Mouse (Mus musculus): ENCODE data around the gene Mettl7a2. TPM values are rescaled to one million over a fixed set of nuclear protein-coding genes. Genes with fewer than 3 reads are reported as not detected.
"Not testable (repeated sequence)": the region's sequence is repeated elsewhere in the genome, so short reads cannot be mapped to it uniquely, and the experiment has no call there.

The Mettl7a2 gene
- polyA plus RNA-seq (2015; fragmentation: Nextera tagmentation; extraction: Ambion mirVana): not detected in 2 replicates

- H3K27ac ChIP-seq (ENCODE audit: low read depth, low read length): no peak within 1 kb of the TSS
- no peaks in the 10 kb centered on the region for H3K9me3 ChIP-seq (ENCODE audit: control insufficient read depth, low read length)
- no peak within 1 kb of the TSS for H3K9ac ChIP-seq (ENCODE audit: low read depth, low read length)
- H3K27me3 ChIP-seq (replicated peaks; ENCODE audit: control insufficient read depth, insufficient read depth, low read length): no peaks in the 10 kb centered on the region
- no peak within 1 kb of the TSS for H3K4me2 ChIP-seq (ENCODE audit: low read length)
- H3K4me1 ChIP-seq (ENCODE audit: control insufficient read depth, insufficient read depth, low read depth, low read length): no peaks in the 10 kb centered on the region
- ATAC-seq: no peak
- 84% methylated on average over 10 of the region's 10 CpGs for WGBS
- H3K4me3 ChIP-seq (ENCODE audit: low read length): no peak within 1 kb of the TSS
- H3K36me3 ChIP-seq (ENCODE audit: control insufficient read depth, insufficient read depth, low read length): no peaks in the 10 kb centered on the region
Measured at GRCm38 (mm10) chr15:100352711-100353250, at the start of gene Mettl7a2, which contains the start of gene Methig1. Gene Mettl7a2 (plus strand): TSS chr15:100353200. Gene Methig1 (plus strand): TSS chr15:100353149.

DNA sequence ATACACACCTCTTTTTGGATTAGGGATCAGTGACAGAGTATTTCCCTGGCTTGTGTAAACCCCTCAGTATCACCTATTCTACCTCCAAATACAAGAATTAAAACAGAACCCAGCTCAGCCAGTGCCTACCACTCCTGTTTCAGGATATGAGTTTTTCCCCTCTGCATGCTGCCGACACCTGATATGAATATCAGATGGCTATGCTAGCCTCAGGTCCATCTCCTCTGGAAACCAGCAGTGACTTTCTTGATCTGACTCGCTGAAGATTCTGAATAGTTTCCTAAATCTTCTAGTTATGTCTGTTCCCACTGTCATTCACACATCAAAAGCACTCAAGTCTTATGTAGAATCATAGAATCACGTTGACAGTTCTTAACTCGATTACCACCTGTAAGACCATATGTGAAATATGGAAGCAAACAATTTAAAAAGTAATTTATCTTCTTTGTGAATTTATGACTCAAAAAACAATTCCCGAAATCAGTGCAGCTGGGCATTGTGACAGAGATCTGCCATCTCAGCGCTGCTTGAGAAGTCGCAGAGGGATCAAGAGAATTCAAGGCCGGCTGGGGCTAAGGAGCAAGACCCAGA, 49.5 kb upstream of the Mettl7a2 start:
- no peaks in the 10 kb centered on the region for H3K36me3 ChIP-seq (ENCODE audit: control insufficient read depth, insufficient read depth, low read length)
- H3K4me2 ChIP-seq (ENCODE audit: low read length): peak overlapping the region; percentile 74
- peak overlapping the region; percentile 57 for H3K4me3 ChIP-seq (ENCODE audit: low read length)
- H3K9ac ChIP-seq (ENCODE audit: low read depth, low read length): no peak overlapping the region
- peaks cover 2% of the 10 kb centered on the region; the same call in 1 of the 2 replicates for H3K4me1 ChIP-seq (ENCODE audit: control insufficient read depth, insufficient read depth, low read depth, low read length)
- H3K27ac ChIP-seq (ENCODE audit: low read depth, low read length): no peak overlapping the region
- H3K9me3 ChIP-seq (ENCODE audit: control insufficient read depth, low read length): no peaks in the 10 kb centered on the region
- no peak for ATAC-seq
- no peaks in the 10 kb centered on the region for H3K27me3 ChIP-seq (replicated peaks; ENCODE audit: control insufficient read depth, insufficient read depth, low read length)
- 49% methylated on average over 8 of the region's 8 CpGs for WGBS

DNA sequence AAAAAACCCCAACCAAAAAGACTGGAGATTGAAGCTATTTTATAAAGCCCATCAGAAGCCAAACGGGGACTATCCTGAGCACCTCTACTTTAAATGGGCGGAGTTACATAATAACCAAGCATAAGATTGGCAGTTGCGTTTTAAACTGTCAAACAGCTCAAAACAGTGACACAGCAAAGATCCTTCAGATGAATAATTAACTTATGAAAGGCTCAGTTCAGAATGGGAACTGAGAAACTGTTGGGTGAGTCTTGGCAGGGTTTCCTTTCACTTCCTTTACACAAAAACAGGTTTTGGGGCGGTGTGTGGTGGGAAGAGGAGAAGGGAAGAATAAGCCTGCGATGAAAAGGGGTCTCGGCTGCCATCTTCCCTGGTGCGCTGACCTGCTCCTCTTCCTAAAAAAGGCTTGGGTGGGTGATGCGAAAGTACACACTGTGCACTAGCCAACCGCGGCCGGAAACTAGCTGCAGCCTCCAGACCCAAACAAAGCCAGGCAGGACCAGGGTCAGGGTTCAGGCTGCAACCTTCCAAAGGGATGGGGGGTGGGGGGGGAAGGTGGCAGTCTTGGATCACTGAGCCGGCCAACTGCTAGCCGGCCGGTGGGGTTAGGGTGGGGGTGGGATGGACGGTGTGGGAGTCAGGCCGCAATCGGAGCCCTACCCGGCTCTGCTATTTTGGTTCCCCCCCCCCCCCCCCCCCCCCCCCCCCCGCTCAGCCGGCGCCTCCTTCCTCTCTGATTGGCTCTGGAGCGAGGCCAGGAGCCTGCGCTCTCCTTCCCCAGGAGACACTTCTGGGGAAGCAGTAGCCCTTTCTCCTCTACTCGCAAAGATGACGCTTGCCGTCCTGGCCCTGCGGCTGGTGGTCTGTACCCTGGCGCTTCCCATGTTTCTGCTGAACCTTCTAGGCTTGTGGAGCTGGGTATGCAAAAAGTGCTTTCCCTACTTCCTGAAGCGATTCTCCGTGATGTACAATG, 48.7 kb upstream of the Mettl7a2 start, which contains the start of gene Mettl7a1:
Gene Mettl7a1 (plus strand): TSS at position 122 of the 973 bp plus-strand sequence.
- ATAC-seq: peak; percentile 90
- Histone ChIP-seq H3K9me3 (ENCODE audit: control insufficient read depth, low read length) (no peaks in the 10 kb centered on the region), H3K4me2 (ENCODE audit: low read length) (peak within 1 kb of the TSS; percentile 74), H3K27me3 (replicated peaks; ENCODE audit: control insufficient read depth, insufficient read depth, low read length) (no peaks in the 10 kb centered on the region), H3K4me1 (ENCODE audit: control insufficient read depth, insufficient read depth, low read depth, low read length) (peaks cover 2% of the 10 kb centered on the region; the same call in 1 of the 2 replicates), H3K27ac (ENCODE audit: low read depth, low read length) (peak within 1 kb of the TSS; percentile 76), H3K36me3 (ENCODE audit: control insufficient read depth, insufficient read depth, low read length) (no peaks in the 10 kb centered on the region), H3K4me3 (ENCODE audit: low read length) (peak within 1 kb of the TSS; percentile 57), H3K9ac (ENCODE audit: low read depth, low read length) (peak within 1 kb of the TSS; percentile 73)
- WGBS: 3% methylated on average over 20 of the region's 30 CpGs

DNA sequence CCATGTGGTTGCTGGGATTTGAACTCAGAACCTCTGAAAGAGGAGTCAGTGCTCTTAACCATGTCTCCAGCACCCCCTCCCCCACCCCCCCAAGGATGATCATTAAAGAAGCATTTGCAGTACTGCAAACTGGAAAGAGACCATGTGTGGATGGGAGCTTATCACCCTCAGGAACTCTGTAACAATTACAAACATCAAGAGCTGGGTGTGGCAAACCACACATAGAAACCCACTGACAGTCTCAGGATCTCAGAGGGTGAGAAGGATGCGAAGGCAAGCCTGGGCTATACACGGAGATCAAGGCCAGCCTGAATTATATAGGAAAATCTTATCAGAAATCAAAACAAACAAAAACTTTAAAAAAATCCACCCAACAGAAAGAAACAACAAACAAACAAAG, 46.8 kb upstream of the Mettl7a2 start:
- Histone ChIP-seq H3K27ac (ENCODE audit: low read depth, low read length) (no peak overlapping the region), H3K4me3 (ENCODE audit: low read length) (no peak overlapping the region), H3K9me3 (ENCODE audit: control insufficient read depth, low read length) (no peaks in the 10 kb centered on the region), H3K4me1 (ENCODE audit: control insufficient read depth, insufficient read depth, low read depth, low read length) (peaks cover 2% of the 10 kb centered on the region; the same call in 1 of the 2 replicates), H3K4me2 (ENCODE audit: low read length) (no peak overlapping the region), H3K27me3 (replicated peaks; ENCODE audit: control insufficient read depth, insufficient read depth, low read length) (no peaks in the 10 kb centered on the region), H3K9ac (ENCODE audit: low read depth, low read length) (no peak overlapping the region), H3K36me3 (ENCODE audit: control insufficient read depth, insufficient read depth, low read length) (no peaks in the 10 kb centered on the region)
- 89% methylated on average over 2 of the region's 2 CpGs for WGBS
- ATAC-seq: no peak

GRCm38 (mm10) chr15:100307438-100308096, 45.4 kb upstream of the Mettl7a2 start:
- H3K27ac ChIP-seq (ENCODE audit: low read depth, low read length); H3K9ac ChIP-seq (ENCODE audit: low read depth, low read length); H3K36me3 ChIP-seq (ENCODE audit: control insufficient read depth, insufficient read depth, low read length); H3K27me3 ChIP-seq (replicated peaks; ENCODE audit: control insufficient read depth, insufficient read depth, low read length); H3K4me3 ChIP-seq (ENCODE audit: low read length); H3K9me3 ChIP-seq (ENCODE audit: control insufficient read depth, low read length); H3K4me1 ChIP-seq (ENCODE audit: control insufficient read depth, insufficient read depth, low read depth, low read length); ATAC-seq; H3K4me2 ChIP-seq (ENCODE audit: low read length): not testable (repeated sequence)
- 49% methylated on average over 9 of the region's 11 CpGs for WGBS

DNA sequence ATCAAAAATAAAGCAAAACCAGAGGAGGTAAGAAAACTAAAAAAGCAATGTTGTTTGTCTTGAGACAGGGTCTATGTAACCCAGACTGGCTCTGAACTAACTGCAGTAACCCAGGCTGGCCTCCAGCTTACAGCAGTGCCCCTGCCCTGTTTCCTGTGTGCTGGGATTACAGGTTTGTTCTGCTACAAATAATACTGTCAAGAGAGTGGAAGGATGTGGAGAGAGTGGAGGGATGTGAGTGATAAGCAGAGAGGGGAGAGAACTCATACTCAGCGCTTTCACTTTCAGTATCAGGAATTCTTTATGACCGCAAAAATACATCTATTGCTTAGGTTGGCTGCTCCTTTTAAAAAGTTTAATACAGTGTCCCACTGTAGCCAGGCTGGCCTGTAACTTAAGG, 40.7 kb upstream of the Mettl7a2 start:
- no peak overlapping the region for H3K4me2 ChIP-seq (ENCODE audit: low read length)
- 0 out of 2 replicates have a peak, but pooled peaks cover 2% of the 10 kb centered on the region for H3K36me3 ChIP-seq (ENCODE audit: control insufficient read depth, insufficient read depth, low read length)
- no peaks in the 10 kb centered on the region for H3K27me3 ChIP-seq (replicated peaks; ENCODE audit: control insufficient read depth, insufficient read depth, low read length)
- H3K27ac ChIP-seq (ENCODE audit: low read depth, low read length): no peak overlapping the region
- no peak overlapping the region for H3K9ac ChIP-seq (ENCODE audit: low read depth, low read length)
- WGBS: 92% methylated on average over 2 of the region's 2 CpGs
- H3K4me1 ChIP-seq (ENCODE audit: control insufficient read depth, insufficient read depth, low read depth, low read length): no peaks in the 10 kb centered on the region
- H3K9me3 ChIP-seq (ENCODE audit: control insufficient read depth, low read length): no peaks in the 10 kb centered on the region
- ATAC-seq: no peak
- no peak overlapping the region for H3K4me3 ChIP-seq (ENCODE audit: low read length)

GRCm38 (mm10) chr15:100314448-100315145, 38.4 kb upstream of the Mettl7a2 start:
- Histone ChIP-seq H3K4me1 (ENCODE audit: control insufficient read depth, insufficient read depth, low read depth, low read length) (no peaks in the 10 kb centered on the region), H3K4me2 (ENCODE audit: low read length) (no peak overlapping the region), H3K9ac (ENCODE audit: low read depth, low read length) (no peak overlapping the region), H3K4me3 (ENCODE audit: low read length) (no peak overlapping the region), H3K9me3 (ENCODE audit: control insufficient read depth, low read length) (no peaks in the 10 kb centered on the region), H3K27ac (ENCODE audit: low read depth, low read length) (no peak overlapping the region), H3K27me3 (replicated peaks; ENCODE audit: control insufficient read depth, insufficient read depth, low read length) (no peaks in the 10 kb centered on the region), H3K36me3 (ENCODE audit: control insufficient read depth, insufficient read depth, low read length) (0 out of 2 replicates have a peak, but pooled peaks cover 2% of the 10 kb centered on the region)
- 89% methylated on average over 5 of the region's 5 CpGs for WGBS
- ATAC-seq: no peak

DNA sequence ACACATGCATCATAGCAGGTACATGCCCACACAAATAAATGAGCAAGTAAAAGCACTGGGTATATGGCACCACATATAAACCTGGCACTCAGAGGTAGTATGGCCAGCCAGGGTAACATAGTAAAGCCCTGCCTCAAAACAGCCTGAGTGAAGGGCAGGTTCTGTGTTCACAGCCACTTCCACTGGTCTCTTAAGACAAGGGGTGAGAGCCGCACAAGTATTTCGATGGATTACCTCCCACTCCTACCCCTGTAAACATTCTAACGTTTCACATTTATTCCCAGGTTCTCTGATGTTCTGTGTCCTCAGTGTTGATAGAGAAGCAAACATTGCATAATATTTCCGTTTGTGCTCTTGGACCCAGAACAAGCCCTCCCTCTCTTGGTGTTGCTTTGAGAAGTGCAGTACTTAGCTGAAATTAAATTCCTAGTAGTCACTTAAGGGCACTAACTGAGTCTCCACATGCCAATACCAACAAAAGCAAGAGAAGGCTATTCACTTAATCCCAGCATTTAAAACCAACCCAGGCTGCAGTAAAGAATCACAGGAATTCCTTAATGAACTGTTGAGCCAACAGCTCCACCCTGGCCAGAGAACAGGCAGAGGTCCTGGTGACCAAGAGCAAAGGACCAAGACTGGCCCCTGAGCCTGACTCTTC, 34.9 kb upstream of the Mettl7a2 start:
- 83% methylated on average over 4 of the region's 4 CpGs for WGBS
- not testable (repeated sequence) for H3K27ac ChIP-seq (ENCODE audit: low read depth, low read length); ATAC-seq; H3K9ac ChIP-seq (ENCODE audit: low read depth, low read length); H3K27me3 ChIP-seq (replicated peaks; ENCODE audit: control insufficient read depth, insufficient read depth, low read length); H3K4me3 ChIP-seq (ENCODE audit: low read length); H3K36me3 ChIP-seq (ENCODE audit: control insufficient read depth, insufficient read depth, low read length); H3K9me3 ChIP-seq (ENCODE audit: control insufficient read depth, low read length); H3K4me1 ChIP-seq (ENCODE audit: control insufficient read depth, insufficient read depth, low read depth, low read length); H3K4me2 ChIP-seq (ENCODE audit: low read length)

Data from hindbrain, embryonic 16.5 days (tissue).